Mouse (Mus musculus): ENCODE results near the gene Sccpdh. TPM values are rescaled to one million over a fixed set of nuclear protein-coding genes. Genes with fewer than 3 reads are reported as not detected.
"Not testable (repeated sequence)": the region's sequence is repeated elsewhere in the genome, so short reads cannot be mapped to it uniquely, and the experiment has no call there.

Sccpdh gene
- polyA plus RNA-seq, 1 experiment from 2014 or later: 119 TPM

DNA sequence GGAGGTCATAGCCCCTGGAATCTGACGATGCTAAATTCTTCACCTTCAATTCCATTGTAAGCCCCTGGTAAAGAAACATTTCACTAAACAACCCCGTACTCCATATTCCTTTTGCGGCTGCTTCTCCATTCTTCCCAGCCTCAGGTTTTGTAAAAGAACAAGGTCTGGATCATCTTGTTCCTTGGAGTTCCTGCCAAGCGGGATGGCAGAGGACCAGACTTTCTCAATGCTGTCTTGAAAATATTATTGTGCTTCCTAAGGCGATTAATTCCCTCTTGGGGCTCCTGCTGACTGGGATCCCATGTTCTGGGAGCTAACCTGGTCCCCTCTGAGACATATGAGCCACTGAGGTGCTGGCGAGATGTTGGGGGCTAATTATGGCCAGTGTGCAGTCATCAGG is 37.1 kb downstream of the Sccpdh start:
- H3K27ac ChIP-seq (ENCODE audit: low read depth, low read length): no peak overlapping the region
- no peak for ATAC-seq (ENCODE audit: low FRiP score)
- H3K9me3 ChIP-seq (ENCODE audit: control insufficient read depth, low read length): no peaks in the 10 kb centered on the region
- 91% methylated on average over 6 of the region's 6 CpGs for WGBS
- H3K36me3 ChIP-seq (ENCODE audit: control insufficient read depth, insufficient read depth, low read length): no peaks in the 10 kb centered on the region
- no peak overlapping the region for H3K4me2 ChIP-seq (replicated peaks; ENCODE audit: low read depth, low read length)
- no peaks in the 10 kb centered on the region for H3K27me3 ChIP-seq (ENCODE audit: control insufficient read depth, insufficient read depth, low read length)
- no peaks in the 10 kb centered on the region for H3K4me1 ChIP-seq (replicated peaks; ENCODE audit: control insufficient read depth, insufficient read depth, low read length)
- no peak overlapping the region for H3K4me3 ChIP-seq (ENCODE audit: low read depth, low read length)
- no peak overlapping the region for H3K9ac ChIP-seq (ENCODE audit: low read depth, low read length)
- DNase-seq (ENCODE audit: low spot score): no peak

DNA sequence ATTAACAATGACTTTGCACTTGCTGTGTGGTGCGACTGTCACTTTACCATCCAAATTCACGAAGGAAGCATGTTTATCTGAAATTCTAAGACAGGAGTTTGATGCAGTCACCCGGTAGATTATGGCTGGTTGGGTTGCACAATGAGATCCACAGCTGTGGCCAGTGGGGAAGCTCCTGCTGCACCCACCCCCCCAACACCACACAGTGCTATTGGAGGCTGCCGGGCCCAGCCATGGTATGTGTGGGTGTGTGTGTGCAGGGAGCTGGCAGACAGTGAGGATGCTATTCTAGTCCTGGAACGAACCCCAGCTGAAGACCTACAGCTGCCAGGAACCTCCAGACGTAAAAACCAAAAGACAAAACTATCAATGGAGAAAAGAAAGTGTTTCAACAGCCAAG is 41.4 kb downstream of the Sccpdh start:
- no peaks in the 10 kb centered on the region for H3K9me3 ChIP-seq (ENCODE audit: control insufficient read depth, low read length)
- no peaks in the 10 kb centered on the region for H3K27me3 ChIP-seq (ENCODE audit: control insufficient read depth, insufficient read depth, low read length)
- H3K27ac ChIP-seq (ENCODE audit: low read depth, low read length): no peak overlapping the region
- WGBS: 92% methylated on average over 6 of the region's 6 CpGs
- H3K36me3 ChIP-seq (ENCODE audit: control insufficient read depth, insufficient read depth, low read length): no peaks in the 10 kb centered on the region
- ATAC-seq (ENCODE audit: low FRiP score): no peak
- no peaks in the 10 kb centered on the region for H3K4me1 ChIP-seq (replicated peaks; ENCODE audit: control insufficient read depth, insufficient read depth, low read length)
- H3K4me2 ChIP-seq (replicated peaks; ENCODE audit: low read depth, low read length): no peak overlapping the region
- no peak overlapping the region for H3K4me3 ChIP-seq (ENCODE audit: low read depth, low read length)
- no peak for DNase-seq (ENCODE audit: low spot score)
- no peak overlapping the region for H3K9ac ChIP-seq (ENCODE audit: low read depth, low read length)

DNA sequence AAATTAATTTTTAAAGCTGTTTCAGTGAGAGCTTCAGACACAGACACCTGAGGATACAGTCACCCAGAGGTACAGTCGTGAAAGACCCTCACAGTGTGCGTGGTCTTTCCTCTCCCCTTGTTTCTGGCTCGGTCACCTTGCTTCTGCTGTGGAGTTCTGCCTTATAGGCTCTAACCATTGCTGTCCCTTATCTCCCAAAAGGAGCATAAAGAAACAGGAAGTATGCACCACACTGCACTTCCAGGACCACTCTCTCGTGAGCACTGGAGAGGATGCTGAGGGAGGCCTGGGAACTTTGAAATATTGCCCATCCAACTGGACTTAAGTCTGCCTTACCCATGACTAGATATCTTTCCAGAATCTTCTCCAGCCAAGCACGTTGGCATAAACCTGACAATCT is 42.7 kb downstream of the Sccpdh start:
- 90% methylated on average over 5 of the region's 5 CpGs for WGBS
- no peak overlapping the region for H3K9ac ChIP-seq (ENCODE audit: low read depth, low read length)
- no peak for ATAC-seq (ENCODE audit: low FRiP score)
- H3K27ac ChIP-seq (ENCODE audit: low read depth, low read length): no peak overlapping the region
- no peak overlapping the region for H3K4me3 ChIP-seq (ENCODE audit: low read depth, low read length)
- no peaks in the 10 kb centered on the region for H3K36me3 ChIP-seq (ENCODE audit: control insufficient read depth, insufficient read depth, low read length)
- DNase-seq (ENCODE audit: low spot score): no peak
- H3K9me3 ChIP-seq (ENCODE audit: control insufficient read depth, low read length): no peaks in the 10 kb centered on the region
- H3K27me3 ChIP-seq (ENCODE audit: control insufficient read depth, insufficient read depth, low read length): no peaks in the 10 kb centered on the region
- H3K4me2 ChIP-seq (replicated peaks; ENCODE audit: low read depth, low read length): no peak overlapping the region
- no peaks in the 10 kb centered on the region for H3K4me1 ChIP-seq (replicated peaks; ENCODE audit: control insufficient read depth, insufficient read depth, low read length)

DNA sequence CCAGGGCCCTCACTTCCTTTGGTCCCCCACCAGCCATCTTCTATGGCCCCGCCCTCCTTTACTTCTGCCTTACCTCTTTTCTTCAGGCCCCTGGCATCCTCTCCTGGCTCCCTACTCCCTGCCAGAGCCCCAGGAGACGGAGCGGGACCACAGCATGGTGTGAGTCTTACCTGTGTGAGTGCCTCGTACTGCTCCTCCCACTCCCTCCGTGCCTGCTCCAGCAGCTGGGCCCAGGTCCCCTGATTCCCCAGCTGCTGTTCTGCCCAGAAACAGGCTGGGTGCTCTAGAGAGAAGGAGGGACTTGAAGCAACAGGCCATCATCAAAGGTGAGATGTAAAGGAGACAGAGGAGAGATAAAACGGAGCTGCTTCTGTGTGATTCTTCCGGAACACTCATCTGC is 44.6 kb downstream of the Sccpdh start:
- H3K9me3 ChIP-seq (ENCODE audit: control insufficient read depth, low read length): no peaks in the 10 kb centered on the region
- ATAC-seq (ENCODE audit: low FRiP score): no peak
- WGBS: 81% methylated on average over 7 of the region's 7 CpGs

DNA sequence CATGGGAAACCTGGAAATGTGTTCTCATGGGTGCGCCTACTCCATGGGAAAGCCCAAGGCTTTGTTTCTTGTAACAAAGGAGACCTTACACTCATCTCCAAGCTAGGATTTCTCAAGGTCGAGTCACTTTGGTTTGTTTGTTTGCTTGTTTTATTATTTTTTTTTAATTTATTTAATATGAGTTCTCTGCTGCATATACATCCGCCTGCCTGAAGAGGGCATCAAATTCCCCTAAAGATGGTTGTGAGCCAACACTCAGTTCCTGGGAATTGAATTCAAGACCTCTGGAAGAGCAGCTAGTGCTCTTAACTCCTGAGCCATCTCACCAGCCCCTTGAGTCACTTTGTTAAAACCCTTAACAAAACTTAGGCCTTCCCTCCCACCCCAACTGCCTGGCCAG is 45.4 kb downstream of the Sccpdh start:
- Histone ChIP-seq H3K4me3 (ENCODE audit: low read depth, low read length) (no peak overlapping the region), H3K9ac (ENCODE audit: low read depth, low read length) (no peak overlapping the region), H3K4me2 (replicated peaks; ENCODE audit: low read depth, low read length) (no peak overlapping the region), H3K9me3 (ENCODE audit: control insufficient read depth, low read length) (no peaks in the 10 kb centered on the region), H3K4me1 (replicated peaks; ENCODE audit: control insufficient read depth, insufficient read depth, low read length) (no peaks in the 10 kb centered on the region), H3K36me3 (ENCODE audit: control insufficient read depth, insufficient read depth, low read length) (no peaks in the 10 kb centered on the region), H3K27ac (ENCODE audit: low read depth, low read length) (no peak overlapping the region), H3K27me3 (ENCODE audit: control insufficient read depth, insufficient read depth, low read length) (no peaks in the 10 kb centered on the region)
- ATAC-seq (ENCODE audit: low FRiP score) (no peak), DNase-seq (ENCODE audit: low spot score) (no peak)
- WGBS: 85% methylated on average over 3 of the region's 3 CpGs

More for the DNA sequence above, 44.6 kb downstream of the Sccpdh start:
- no peaks in the 10 kb centered on the region for H3K36me3 ChIP-seq (ENCODE audit: control insufficient read depth, insufficient read depth, low read length)
- H3K4me3 ChIP-seq (ENCODE audit: low read depth, low read length): no peak overlapping the region
- no peak overlapping the region for H3K4me2 ChIP-seq (replicated peaks; ENCODE audit: low read depth, low read length)
- no peaks in the 10 kb centered on the region for H3K4me1 ChIP-seq (replicated peaks; ENCODE audit: control insufficient read depth, insufficient read depth, low read length)
- H3K27ac ChIP-seq (ENCODE audit: low read depth, low read length): no peak overlapping the region
- H3K9ac ChIP-seq (ENCODE audit: low read depth, low read length): no peak overlapping the region
- DNase-seq (ENCODE audit: low spot score): no peak
- H3K27me3 ChIP-seq (ENCODE audit: control insufficient read depth, insufficient read depth, low read length): no peaks in the 10 kb centered on the region

DNA sequence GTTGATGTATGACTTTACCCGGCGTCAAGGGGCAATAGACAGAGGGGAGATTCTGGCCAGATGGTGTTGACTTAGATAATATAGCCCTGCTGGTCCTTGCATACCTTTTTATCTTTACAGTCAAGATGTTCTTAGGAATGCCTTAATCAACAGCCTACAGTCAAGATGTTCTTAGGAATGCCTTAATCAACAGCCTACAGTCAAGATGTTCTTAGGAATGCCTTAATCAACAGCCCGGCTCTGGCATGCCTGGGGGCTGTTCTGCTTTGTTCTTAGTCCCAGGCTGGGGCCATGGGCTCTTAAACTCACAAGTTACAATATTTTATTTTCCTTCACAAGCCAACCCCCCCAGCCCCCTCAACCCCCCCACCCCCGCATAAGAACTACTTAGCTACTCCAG is 47.3 kb downstream of the Sccpdh start:
- ATAC-seq (ENCODE audit: low FRiP score); H3K4me1 ChIP-seq (replicated peaks; ENCODE audit: control insufficient read depth, insufficient read depth, low read length); DNase-seq (ENCODE audit: low spot score); H3K4me2 ChIP-seq (replicated peaks; ENCODE audit: low read depth, low read length); H3K27ac ChIP-seq (ENCODE audit: low read depth, low read length); H3K9ac ChIP-seq (ENCODE audit: low read depth, low read length); H3K4me3 ChIP-seq (ENCODE audit: low read depth, low read length); H3K27me3 ChIP-seq (ENCODE audit: control insufficient read depth, insufficient read depth, low read length); H3K9me3 ChIP-seq (ENCODE audit: control insufficient read depth, low read length); H3K36me3 ChIP-seq (ENCODE audit: control insufficient read depth, insufficient read depth, low read length): not testable (repeated sequence)
- WGBS: 94% methylated on average over 4 of the region's 4 CpGs

DNA sequence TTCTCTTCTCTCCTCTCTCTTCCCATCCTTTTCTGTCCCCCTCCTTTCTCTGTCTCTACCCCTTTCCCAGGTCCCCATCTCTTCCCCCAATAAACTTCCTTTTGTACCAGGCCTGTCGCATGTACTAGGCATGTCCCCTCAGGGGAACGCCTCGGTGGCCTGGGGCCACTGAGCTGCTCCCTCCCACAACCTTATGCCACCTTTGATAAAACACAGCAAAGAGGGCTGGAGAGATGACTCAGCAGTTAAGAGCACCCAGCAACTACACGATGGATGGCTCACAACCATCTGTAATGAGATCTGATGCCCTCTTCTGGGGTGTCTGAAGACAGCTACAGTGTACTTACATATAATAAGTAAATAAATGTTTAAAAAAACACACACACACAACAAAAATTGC is 47.8 kb downstream of the Sccpdh start:
- Histone ChIP-seq H3K4me2 (replicated peaks; ENCODE audit: low read depth, low read length) (no peak overlapping the region), H3K27ac (ENCODE audit: low read depth, low read length) (no peak overlapping the region), H3K4me1 (replicated peaks; ENCODE audit: control insufficient read depth, insufficient read depth, low read length) (no peaks in the 10 kb centered on the region), H3K27me3 (ENCODE audit: control insufficient read depth, insufficient read depth, low read length) (no peaks in the 10 kb centered on the region), H3K9ac (ENCODE audit: low read depth, low read length) (no peak overlapping the region), H3K36me3 (ENCODE audit: control insufficient read depth, insufficient read depth, low read length) (no peaks in the 10 kb centered on the region), H3K4me3 (ENCODE audit: low read depth, low read length) (no peak overlapping the region), H3K9me3 (ENCODE audit: control insufficient read depth, low read length) (no peaks in the 10 kb centered on the region)
- DNase-seq (ENCODE audit: low spot score): no peak
- 92% methylated on average over 4 of the region's 4 CpGs for WGBS
- no peak for ATAC-seq (ENCODE audit: low FRiP score)

DNA sequence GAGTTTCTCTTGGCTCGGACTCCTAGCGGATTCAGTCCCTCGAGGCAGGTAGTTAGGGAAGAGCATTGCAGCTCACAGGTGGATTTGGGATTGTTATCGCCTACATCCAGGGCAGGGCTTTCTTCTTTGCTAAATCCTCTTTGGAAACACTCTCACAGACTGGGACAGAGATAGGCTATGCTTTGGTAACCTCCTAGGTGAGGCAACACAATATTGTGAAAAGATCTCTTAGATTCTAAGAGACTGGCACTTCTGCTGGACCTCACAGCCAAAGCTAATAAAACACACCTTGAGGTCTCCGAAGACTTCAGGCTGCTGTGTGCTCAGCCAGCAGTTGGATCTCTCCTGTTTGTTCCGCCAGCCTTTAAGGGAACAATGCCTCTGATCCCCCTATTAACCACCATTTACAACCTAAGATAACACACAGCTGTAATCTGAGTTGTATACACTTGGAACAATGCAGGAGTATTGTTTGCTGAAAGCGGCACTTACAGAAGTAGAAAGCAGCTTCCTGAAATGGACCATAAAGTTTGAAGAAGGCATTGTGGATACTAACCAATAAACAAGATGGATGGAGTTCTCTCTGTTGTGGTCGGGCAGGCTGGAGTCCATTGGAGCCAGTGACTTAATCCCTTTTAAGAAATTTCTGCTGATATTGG is 54.9 kb downstream of the Sccpdh start:
- H3K36me3 ChIP-seq (ENCODE audit: control insufficient read depth, insufficient read depth, low read length): no peaks in the 10 kb centered on the region
- no peak for ATAC-seq (ENCODE audit: low FRiP score)
- WGBS: 72% methylated on average over 8 of the region's 8 CpGs

DNA sequence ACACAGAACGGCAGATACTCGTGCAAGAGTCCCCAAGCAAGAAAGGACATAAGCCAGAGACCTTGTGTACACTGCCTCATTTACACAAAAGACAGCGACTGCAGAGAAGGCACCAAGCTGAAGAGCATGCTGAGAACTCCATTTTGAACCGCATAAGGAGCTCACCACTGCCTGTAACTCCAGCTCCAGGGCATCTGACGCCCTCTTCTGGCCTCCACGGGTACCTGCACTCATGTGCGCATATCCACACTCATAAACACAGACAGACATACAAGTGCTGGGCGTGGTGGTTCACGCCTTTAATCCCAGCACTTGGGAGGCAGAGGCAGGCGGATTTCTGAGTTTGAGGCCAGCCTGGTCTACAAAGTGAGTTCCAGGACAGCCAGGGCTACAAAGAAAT is 60.7 kb downstream of the Sccpdh start:
- no peak for DNase-seq (ENCODE audit: low spot score)
- H3K4me1 ChIP-seq (replicated peaks; ENCODE audit: control insufficient read depth, insufficient read depth, low read length): no peaks in the 10 kb centered on the region
- no peak overlapping the region for H3K4me3 ChIP-seq (ENCODE audit: low read depth, low read length)
- H3K9me3 ChIP-seq (ENCODE audit: control insufficient read depth, low read length): no peaks in the 10 kb centered on the region
- H3K9ac ChIP-seq (ENCODE audit: low read depth, low read length): no peak overlapping the region
- H3K27me3 ChIP-seq (ENCODE audit: control insufficient read depth, insufficient read depth, low read length): no peaks in the 10 kb centered on the region
- 90% methylated on average over 10 of the region's 10 CpGs for WGBS
- no peak for ATAC-seq (ENCODE audit: low FRiP score)
- H3K36me3 ChIP-seq (ENCODE audit: control insufficient read depth, insufficient read depth, low read length): no peaks in the 10 kb centered on the region
- H3K4me2 ChIP-seq (replicated peaks; ENCODE audit: low read depth, low read length): no peak overlapping the region
- no peak overlapping the region for H3K27ac ChIP-seq (ENCODE audit: low read depth, low read length)

More for the DNA sequence above, 54.9 kb downstream of the Sccpdh start:
- Histone ChIP-seq H3K9ac (ENCODE audit: low read depth, low read length) (no peak overlapping the region), H3K4me1 (replicated peaks; ENCODE audit: control insufficient read depth, insufficient read depth, low read length) (no peaks in the 10 kb centered on the region), H3K27me3 (ENCODE audit: control insufficient read depth, insufficient read depth, low read length) (no peaks in the 10 kb centered on the region), H3K4me3 (ENCODE audit: low read depth, low read length) (no peak overlapping the region), H3K9me3 (ENCODE audit: control insufficient read depth, low read length) (no peaks in the 10 kb centered on the region), H3K27ac (ENCODE audit: low read depth, low read length) (no peak overlapping the region), H3K4me2 (replicated peaks; ENCODE audit: low read depth, low read length) (no peak overlapping the region)
- DNase-seq (ENCODE audit: low spot score): no peak
